Mouse (Mus musculus) common myeloid progenitor, adult 5-6 weeks (primary cell): Measurements from ENCODE around the gene Sos2. TPM values are rescaled to one million over a fixed set of nuclear protein-coding genes. Genes with fewer than 3 reads are reported as not detected.

Experiments used
- ATAC-seq: replicated peaks from 2 replicates; pipeline ENCODE4 v1.8.0; 2016; ENCODE audit warnings: low read depth, mild to moderate bottlenecking, moderate TSS enrichment, inconsistent platforms; ENCODE audit not compliant: poor library complexity, severe bottlenecking
- total RNA-seq: library from RNA; stranded (forward); fragments of 200-1000, 187-1606 nt; gene quantifications from 2 replicates; pipeline ENCODE4 v1.2.3, GENCODE M21; 2017

Gene Sos2
- 40.8 and 59.9 TPM in 2 replicates for total RNA-seq

DNA sequence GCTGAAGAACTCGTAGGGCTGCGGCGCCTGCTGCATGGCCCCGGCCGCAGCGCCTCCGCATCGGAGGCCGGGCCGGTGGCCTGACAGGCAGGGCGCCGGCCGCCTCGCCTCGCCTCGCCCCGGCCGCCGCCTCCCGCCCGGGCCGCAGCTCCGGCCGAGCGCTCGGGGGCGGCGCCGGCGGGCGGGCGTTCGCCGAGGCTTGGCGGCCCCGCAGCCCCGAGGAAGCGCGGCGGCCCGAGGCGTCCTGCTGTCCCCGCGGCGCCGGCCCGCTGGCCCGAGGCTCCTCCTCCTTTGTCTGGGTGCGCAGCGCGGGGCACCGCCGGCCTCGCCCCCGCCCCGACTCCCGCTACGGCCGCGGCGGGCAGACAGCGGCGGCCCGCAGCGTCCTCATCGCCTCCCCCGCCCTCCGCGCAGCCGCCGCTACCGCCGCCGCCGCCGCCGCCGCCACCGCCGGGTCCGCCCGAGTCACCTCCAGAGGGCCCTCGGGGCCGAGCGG lies at the start of gene Sos2:
Gene Sos2 (minus strand): TSS at position 287 of the 496 bp plus-strand sequence.
- ATAC-seq, result no peak

- ATAC-seq, result no peak
These were observed 48.7 kb upstream of the Sos2 start for GRCm38 (mm10) chr12:69730306-69730705.

DNA sequence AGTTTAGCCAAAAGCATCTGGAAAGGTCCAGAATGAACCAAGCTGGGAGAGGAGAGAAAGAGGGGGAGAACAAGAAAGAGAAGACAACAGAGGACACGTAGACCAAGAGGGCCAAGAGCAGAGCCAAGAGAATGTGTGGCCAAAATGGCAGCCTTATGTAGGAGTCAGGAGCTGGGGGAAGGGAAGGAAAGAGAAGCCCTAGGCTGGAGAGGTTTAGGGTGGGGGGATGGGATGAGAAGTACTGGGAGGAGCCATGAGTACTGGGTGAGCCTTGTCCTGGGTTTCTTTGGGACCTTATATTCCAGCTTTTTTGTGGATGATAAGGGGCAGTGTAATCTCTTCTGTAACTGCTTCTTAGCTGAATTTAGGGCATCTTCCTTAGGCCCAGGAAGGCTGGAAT lies 47.6 kb upstream of the Sos2 start:
- ATAC-seq, result no peak

DNA sequence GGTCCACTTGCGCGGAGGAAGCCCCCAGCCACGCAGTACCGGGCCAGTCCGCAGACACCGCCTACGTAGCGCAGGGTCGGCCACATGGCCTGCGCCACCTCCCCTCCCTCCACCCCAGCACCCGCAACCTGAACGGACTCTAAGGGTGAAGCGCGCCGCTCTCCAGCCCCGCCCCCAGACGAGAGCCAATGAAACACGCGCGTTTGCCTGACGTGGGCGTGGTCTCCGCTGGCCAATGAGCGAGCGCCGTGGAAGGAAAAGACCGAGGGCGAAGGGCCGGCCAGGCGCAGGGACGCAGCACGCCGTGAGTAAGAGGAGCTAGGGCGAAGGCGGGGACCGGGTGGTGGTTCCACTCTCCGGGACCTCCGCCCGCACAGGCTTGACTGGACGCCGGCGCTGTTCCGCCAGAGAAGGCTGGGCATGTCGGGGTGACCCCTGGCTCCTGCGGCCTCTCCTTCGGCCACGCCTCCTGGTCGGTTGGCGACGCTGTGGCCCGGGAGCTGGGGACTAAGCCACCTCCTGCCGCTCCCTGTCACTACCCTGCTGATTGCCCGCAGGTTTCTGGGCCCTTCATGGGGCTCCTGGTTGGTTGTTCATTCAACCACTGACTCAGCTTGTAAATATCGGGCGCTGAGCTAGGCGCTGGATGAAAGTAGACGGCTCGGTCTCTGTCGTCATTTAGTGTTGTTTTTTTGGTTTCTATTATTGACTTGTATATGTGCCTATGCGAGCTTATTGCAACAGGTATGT lies 43.2 kb upstream of the Sos2 start, which contains the start of the genes L2hgdh and Atp5s:
Gene L2hgdh (minus strand): TSS at position 163 of the 750 bp plus-strand sequence.
Gene Atp5s (plus strand): TSS at position 240 of the 750 bp plus-strand sequence.
- peak; percentile 95 for ATAC-seq

DNA sequence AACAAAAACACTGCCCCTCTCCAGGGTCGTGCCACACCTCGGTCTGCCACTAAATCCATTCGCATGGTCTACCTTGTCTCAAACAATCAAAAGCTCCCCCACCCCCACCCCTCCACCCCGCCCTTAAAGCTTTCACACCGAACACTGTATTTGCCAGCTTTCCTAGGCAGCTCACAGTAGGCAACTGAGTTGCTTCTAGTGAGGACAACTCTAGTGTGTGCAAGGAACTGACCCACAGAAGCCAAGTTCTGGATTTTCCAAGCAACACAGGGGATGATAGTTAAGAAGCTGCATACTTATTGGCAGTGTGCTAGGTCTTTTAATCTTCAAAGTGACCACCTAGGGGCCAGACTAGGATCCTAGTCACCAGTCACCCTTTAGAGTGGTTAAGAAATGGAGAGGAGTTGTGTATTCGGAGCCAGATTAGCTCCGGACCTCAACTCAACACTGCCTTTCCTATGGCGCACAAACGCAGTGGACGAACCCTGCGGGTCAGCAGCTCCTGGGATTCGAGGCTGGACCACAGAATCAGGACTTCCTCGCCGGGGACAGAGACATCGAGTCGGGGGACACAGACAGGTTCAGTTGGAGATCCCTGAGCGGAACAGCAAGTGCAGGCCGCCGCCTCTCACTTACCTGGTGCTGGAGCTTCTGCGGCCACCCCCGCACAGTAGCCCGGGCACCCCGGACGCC lies 42.5 kb upstream of the Sos2 start:
- ATAC-seq, result peak; percentile 4; the same call in 1 of the 2 replicates

GRCm38 (mm10) chr12:69723376-69723775 lies 41.7 kb upstream of the Sos2 start:
- no peak for ATAC-seq

DNA sequence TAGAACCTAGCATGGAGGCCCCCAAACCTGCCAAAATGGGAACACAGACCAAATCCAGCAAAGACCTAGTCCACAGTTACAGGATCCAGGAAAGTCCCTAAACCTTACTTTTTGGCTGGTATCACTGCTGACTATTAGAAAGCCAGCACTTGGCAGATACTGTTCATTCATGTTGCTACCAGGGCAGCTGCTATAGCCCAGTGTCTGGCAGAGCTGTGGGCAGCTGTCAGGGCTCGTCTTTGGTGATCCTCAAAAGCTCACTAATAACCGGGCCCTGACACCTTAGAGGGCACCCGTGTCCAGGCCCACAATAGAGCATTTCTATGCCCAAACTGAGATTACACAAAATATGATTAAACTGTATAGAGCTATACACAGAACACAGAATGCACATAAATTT lies 41.2 kb upstream of the Sos2 start:
- no peak for ATAC-seq

DNA sequence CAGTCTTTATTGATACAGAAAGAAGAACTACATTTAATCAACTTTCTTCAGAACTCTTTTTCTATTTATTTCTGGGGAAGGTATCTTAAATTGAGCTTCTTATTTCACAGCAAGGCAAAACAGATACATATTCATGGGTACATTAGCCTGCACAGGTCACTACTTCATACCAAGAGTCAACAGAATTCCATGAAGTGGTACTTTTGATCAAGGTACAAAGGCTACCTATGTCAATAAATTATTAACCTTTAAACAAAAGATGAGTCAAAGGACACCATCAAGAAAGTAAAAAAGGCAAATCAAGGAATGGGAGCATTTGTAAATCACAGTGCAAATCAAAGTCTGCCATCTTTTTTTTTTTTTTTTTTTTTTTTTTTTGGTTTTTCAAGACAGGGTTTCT lies 32.0 kb upstream of the Sos2 start:
- ATAC-seq, result no peak

DNA sequence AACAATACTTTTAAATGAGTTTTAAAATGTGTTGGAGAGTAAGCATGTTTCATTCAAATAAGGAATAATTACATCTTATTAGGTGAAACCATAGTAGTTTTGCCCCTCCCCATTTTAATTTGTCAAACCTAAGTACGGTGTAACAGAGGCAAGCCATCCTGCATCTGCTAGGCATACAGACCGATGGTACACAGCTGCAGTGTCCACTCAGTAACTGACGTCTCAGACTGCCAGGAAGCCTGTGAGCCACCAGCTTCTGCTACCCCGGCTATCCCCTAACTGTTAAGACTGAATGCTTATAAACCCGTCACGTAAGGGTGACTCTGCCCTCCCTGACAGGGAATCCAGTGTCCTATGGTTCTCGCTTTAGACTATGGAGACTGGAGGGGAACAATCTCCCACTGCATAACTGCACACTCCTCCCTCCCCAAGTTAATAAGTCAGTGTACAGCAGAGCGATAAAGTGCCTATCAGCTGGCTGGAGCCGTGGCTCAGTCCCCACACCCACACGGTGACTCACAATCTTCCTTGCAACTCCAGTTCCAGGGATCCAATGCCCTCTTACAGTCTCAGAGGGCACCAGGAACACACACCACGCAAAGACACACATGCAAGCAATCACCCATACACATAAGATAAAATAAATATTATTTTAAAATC lies 23.3 kb upstream of the Sos2 start:
- no peak for ATAC-seq

GRCm38 (mm10) chr12:69698352-69698751 lies 16.7 kb upstream of the Sos2 start:
- ATAC-seq, result no peak

DNA sequence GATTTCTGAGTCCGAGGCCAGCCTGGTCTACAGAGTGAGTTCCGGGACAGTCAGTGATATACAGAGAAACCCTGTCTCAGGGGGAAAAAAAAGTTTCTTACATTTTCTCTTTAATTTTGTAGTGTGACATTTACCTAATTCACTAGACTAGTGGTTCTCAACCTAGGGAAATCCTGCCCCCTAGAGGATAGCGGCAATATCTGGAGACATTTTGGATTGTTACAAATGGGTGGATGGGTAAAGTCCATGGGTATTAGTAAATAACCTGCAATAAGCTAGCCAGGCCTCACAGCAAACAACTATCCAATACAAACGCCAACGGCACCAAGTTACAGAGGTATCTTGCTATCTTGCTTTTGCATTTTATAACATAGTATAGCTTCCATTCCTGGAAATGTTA lies 15.1 kb upstream of the Sos2 start:
- peak; percentile 87 for ATAC-seq

GRCm38 (mm10) chr12:69693471-69693870 lies 11.8 kb upstream of the Sos2 start:
- no peak for ATAC-seq

- ATAC-seq, result no peak
These were observed 9.1 kb upstream of the Sos2 start for GRCm38 (mm10) chr12:69690714-69691113.

DNA sequence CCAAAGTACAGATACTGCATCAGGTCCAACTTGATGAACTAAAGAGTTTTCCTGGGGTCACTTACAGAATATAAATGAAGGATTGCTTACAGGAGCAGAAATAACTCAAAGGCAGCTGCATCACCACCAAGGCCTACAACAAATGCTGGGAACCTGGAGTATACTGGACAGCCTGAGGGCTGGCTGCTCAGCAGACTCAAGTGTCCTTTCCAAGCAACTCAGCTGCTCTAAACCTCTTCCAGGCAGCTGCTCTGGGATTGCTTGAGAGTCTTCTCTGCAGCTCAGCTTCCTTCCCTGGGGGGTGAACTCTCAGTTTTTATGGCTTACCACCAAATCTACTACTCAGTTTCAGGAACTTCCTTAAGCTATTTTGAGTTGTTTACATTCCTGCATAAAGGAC lies 7.4 kb upstream of the Sos2 start:
- no peak for ATAC-seq

- no peak for ATAC-seq
These were observed 6.7 kb upstream of the Sos2 start for GRCm38 (mm10) chr12:69688368-69688767.

DNA sequence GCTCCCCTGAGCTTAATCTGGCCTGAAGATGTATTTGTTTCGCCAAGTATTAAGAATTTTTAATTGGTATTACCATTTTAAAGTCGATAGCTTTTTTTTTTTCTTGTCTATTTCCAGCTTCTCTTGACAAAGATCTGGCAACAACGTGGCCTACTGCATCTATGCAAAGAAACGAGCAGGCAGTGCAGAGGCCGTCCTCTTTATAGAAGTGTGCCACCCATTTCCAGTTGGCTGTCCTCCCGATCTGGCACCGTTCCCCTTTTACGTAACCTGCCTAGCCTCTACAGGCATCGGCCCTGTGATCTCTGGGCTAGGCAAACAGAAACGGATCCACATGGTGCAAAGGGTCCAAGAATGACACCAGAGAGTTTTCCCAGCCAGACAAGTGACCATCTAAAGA lies 1.9 kb upstream of the Sos2 start:
- ATAC-seq, result peak; percentile 82

- no peak for ATAC-seq
These were observed 1.3 kb upstream of the Sos2 start for GRCm38 (mm10) chr12:69682788-69683419.

DNA sequence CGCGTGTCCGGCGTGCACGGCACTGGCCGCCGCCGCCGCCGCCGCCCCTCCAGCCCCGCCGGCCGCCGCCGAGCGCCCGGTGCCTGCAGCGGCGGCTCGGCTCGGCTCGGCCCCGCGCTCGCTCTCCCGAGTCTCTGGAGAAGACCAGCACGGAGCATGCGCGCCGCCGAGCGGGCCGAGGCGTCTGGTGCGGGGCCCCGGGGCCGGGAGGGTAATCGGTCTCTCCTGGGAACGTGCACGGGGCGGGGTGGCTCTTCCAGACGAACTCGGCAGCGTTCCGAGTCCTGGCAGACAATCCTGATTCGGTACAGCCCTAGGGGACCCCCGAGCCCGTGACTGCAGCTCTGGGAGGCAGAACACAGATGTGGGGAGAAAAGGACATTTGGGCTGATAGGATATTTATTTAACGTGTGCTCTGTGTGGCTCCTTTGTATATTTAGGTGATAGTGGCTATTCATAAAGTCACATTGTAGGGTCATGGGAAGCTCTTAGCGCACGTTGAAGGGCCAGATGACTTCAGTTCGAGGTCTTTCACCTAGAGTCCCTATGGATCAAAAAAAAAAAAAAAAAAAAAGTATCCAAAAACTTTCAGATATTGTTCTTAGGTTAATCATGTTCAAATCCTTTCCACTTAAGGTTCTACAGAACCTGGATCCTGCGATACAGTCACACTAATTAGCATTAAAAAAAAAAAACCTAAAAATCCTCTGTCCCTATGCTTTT lies 574 bp upstream of the Sos2 start:
- peak; percentile 55 for ATAC-seq

GRCm38 (mm10) chr12:69680635-69681565 lies 752 bp downstream of the Sos2 start:
- peak; percentile 54 for ATAC-seq
